Mouse (Mus musculus) gastrocnemius, postnatal 14 days (tissue): ENCODE measurements around the gene Glud1. TPM values are rescaled to one million over a fixed set of nuclear protein-coding genes. Genes with fewer than 3 reads are reported as not detected.

Experiments used
- DNase-seq: peaks from one replicate; pipeline ENCODE4 v3.0.0; 2021; ENCODE audit warnings: mixed read lengths
- intact Hi-C: fragments of 180-260 bp; cut with DNase I; formaldehyde crosslinking; loops from one replicate; pipeline ENCODE4 v1.15.1; 2025; ENCODE audit warnings: low total_unique reads
- total RNA-seq, 2 experiments: library from RNA; stranded (reverse); gene quantifications; 2 replicates each; pipeline ENCODE4 v1.2.3; 2021

Gene Glud1
- total RNA-seq, 2 experiments from 2014 or later = 110 to 129 TPM

- intact Hi-C loops = no loop called here
- no peak for DNase-seq
These were observed 60.4 kb downstream of the Glud1 start for GRCm38 (mm10) chr14:34370921-34371320.

GRCm38 (mm10) chr14:34371763-34372162, 61.2 kb downstream of the Glud1 start:
- intact Hi-C loops = loop anchor here (2.0 kb wide), 1 partner anchor 29 kb away; no protein-coding TSS in a partner anchor
- no peak for DNase-seq

- intact Hi-C loops = loop anchor here (2.0 kb wide), 1 partner anchor 28 kb away; no protein-coding TSS in a partner anchor
- DNase-seq = peak; percentile 59
These were observed 62.1 kb downstream of the Glud1 start for GRCm38 (mm10) chr14:34372646-34373045.

- DNase-seq = no peak
- intact Hi-C loops = loop anchor here (2.0 kb wide), 1 partner anchor 27 kb away; no protein-coding TSS in a partner anchor
These were observed 63.1 kb downstream of the Glud1 start for GRCm38 (mm10) chr14:34373581-34373980.

- DNase-seq = no peak
- intact Hi-C loops = no loop called here
These were observed 64.0 kb downstream of the Glud1 start, which contains the start of gene Sncg for GRCm38 (mm10) chr14:34374577-34374976. Gene Sncg (minus strand): TSS chr14:34374789.

GRCm38 (mm10) chr14:34375415-34375904, 64.9 kb downstream of the Glud1 start, which contains the start of gene Mmrn2:
Gene Mmrn2 (plus strand): TSS chr14:34375465.
- intact Hi-C loops = no loop called here
- DNase-seq = no peak

GRCm38 (mm10) chr14:34375941-34376340, 65.4 kb downstream of the Glud1 start:
- intact Hi-C loops = no loop called here
- no peak for DNase-seq

GRCm38 (mm10) chr14:34377121-34377520, 66.6 kb downstream of the Glud1 start:
- intact Hi-C loops = no loop called here
- DNase-seq = no peak

- peak; percentile 46 for DNase-seq
- intact Hi-C loops = no loop called here
These were observed 68.2 kb downstream of the Glud1 start for GRCm38 (mm10) chr14:34378560-34379331.

- no peak for DNase-seq
- intact Hi-C loops = no loop called here
These were observed 72.6 kb downstream of the Glud1 start for GRCm38 (mm10) chr14:34382921-34383704.

- no peak for DNase-seq
- intact Hi-C loops = no loop called here
These were observed 82.8 kb downstream of the Glud1 start for GRCm38 (mm10) chr14:34393295-34393694.

Other genes with a start within 250 kb of the Glud1 start
- under 1 TPM; 0.72 to 0.89 TPM for gene Anxa8, start 224.7 kb upstream of the Glud1 start, total RNA-seq
- gene A630023A22Rik, start 208.0 kb upstream of the Glud1 start, total RNA-seq = not detected
- gene Npy4r, start 158.2 kb upstream of the Glud1 start, total RNA-seq = under 1 TPM; 0.09 to 0.23 TPM
- under 1 TPM; 0.16 to 0.86 TPM for gene Gprin2, start 109.1 kb upstream of the Glud1 start, total RNA-seq
- under 1 TPM; 0.78 to 0.82 TPM for gene Syt15, start 91.1 kb upstream of the Glud1 start, total RNA-seq
- 1 to 10 TPM; 6.8 to 7.0 TPM for gene Shld2, start 234 bp upstream of the Glud1 start, total RNA-seq
- under 1 TPM in 1 of 2 experiments, not detected in 1; 0.66 TPM for gene Fam25c, start 44.7 kb downstream of the Glud1 start, total RNA-seq
- 1 to 10 TPM; 3.0 to 9.9 TPM for gene Sncg, start 64.1 kb downstream of the Glud1 start, total RNA-seq
- gene Mmrn2, start 64.7 kb downstream of the Glud1 start, total RNA-seq = 10 to 100 TPM; 16.6 to 20.1 TPM
- 10 to 100 TPM; 65.3 to 69.9 TPM for gene Bmpr1a, start 192.6 kb downstream of the Glud1 start, total RNA-seq
- gene 9230112D13Rik, start 212.1 kb downstream of the Glud1 start, total RNA-seq = not detected